Mouse (Mus musculus) layer of hippocampus, postnatal 14 days (tissue): ENCODE data around the gene Zfp689. TPM values are rescaled to one million over a fixed set of nuclear protein-coding genes. Genes with fewer than 3 reads are reported as not detected.
"Not testable (repeated sequence)": the region's sequence is repeated elsewhere in the genome, so short reads cannot be mapped to it uniquely, and the experiment has no call there.

Experiments
- DNase-seq, 2 experiments: peaks; one replicate each; pipeline ENCODE4 v3.0.0; 2021 to 2022; ENCODE audit warnings: low spot score in 2 of 2, mixed read lengths in 1 of 2
- long read RNA-seq, 2 experiments: library from polyadenylated mRNA; stranded (forward); transcript quantifications; one replicate each; pipeline ENCODE4 v2.0.0; 2021
- total RNA-seq, 2 experiments: library from RNA; stranded (reverse); gene quantifications; 2 replicates each; pipeline ENCODE4 v1.2.3; 2021

Zfp689 gene
- total RNA-seq, result 1 to 10 TPM; 7.3 to 8.1 TPM
- long read RNA-seq, experiment 1, partial matches to known transcripts, result 1 of 7 reads
- long read RNA-seq, experiment 1, other reads (novel, unspliced or antisense), result 2 of 7 reads
- long read RNA-seq, experiment 2, partial matches to known transcripts, result 0 of 4 reads
- long read RNA-seq, experiment 2, other reads (novel, unspliced or antisense), result 1 of 4 reads

GRCm38 (mm10) chr7:127448521-127449300, at the start of gene Zfp689:
Gene Zfp689, minus strand, starts transcription at chr7:127449158.
- DNase-seq, result peak; percentile 92 to 97

- DNase-seq, result peak in 1 of 2 experiments; percentile 23
Measured at GRCm38 (mm10) chr7:127498407-127498806, 49.4 kb upstream of the Zfp689 start.

DNA sequence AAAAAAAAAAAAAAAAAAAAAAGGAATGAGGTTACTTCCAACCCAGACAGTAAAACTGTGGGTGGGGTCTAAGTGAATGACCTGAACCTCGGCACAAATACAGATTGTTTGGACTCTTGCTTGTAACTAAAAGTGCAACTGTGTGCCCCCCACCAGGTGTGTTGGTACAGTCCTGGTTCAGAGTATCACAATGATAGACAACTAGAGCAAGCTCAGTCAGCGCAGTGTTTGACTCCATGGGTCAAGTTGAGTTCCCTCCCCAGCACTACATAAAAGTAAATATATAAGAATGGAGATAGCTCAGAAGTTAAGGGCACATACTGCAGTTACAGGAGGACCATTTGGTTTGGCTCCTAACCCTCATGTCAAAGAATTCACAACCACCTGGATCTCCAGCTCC, 48.4 kb upstream of the Zfp689 start:
- DNase-seq, result no peak

DNA sequence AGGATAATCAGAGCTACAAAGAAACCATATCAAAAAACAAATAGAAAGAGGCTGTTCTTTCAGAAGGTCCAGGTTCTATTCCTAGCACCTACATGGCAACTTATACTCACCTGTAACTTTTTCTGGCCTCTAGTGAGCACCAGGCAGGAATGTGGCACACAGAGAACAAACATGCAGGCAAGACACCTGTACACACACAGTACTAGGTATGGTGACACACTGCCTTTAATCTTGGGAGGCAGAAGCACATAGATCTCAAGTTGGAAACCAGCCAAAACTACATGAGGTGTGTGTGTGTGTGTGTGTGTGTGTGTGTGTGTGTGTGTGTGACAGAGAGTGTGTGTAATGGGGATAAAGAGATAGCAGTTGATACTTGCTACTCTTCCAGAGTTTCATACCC, 45.7 kb upstream of the Zfp689 start:
- no peak for DNase-seq

DNA sequence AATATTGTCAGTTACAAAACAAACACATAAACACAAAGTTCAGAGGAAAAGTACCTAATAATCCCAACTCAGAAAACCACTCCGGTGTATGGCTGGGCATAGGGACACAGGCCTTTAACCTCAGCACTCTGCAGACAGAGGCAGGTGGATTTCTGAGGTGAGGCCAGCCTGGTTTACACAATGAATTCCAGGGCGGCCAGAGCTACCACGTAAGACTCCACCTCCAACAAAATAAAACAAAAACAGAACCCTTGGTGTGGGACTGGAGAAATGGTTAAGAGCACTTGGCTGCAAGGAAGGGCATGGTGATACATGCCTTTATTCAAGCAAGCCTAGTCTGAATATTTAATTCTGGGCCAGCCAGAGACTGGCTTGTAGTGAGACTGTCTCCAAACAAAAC, 42.9 kb upstream of the Zfp689 start:
- no peak for DNase-seq

GRCm38 (mm10) chr7:127489982-127490381, 41.0 kb upstream of the Zfp689 start:
- no peak for DNase-seq

- not testable (repeated sequence) for DNase-seq
Measured at GRCm38 (mm10) chr7:127488364-127488763, 39.4 kb upstream of the Zfp689 start.

DNA sequence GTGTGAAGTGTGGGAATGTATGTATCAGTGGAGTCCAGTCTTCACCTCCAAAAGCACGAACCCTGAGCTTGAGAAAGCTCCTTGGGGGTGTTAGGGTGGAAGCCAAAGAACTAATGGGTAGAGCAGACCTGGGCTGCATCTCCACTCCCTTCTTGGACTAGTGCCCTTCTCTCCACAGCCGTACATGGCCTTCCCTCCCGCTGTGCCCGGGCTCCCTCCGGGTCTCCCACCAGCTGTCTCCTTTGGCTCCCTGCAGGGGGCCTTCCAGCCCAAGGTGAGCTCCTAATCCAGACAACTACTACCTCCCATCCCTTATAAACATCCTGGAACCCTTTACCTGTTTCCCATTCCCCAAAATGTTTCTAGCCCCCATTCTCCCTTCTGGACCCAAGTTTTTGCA, 36.5 kb upstream of the Zfp689 start:
- no peak for DNase-seq

GRCm38 (mm10) chr7:127480321-127480720, 31.4 kb upstream of the Zfp689 start:
- no peak for DNase-seq

- DNase-seq, result peak in 1 of 2 experiments; percentile 29
Measured at GRCm38 (mm10) chr7:127479318-127480225, 30.6 kb upstream of the Zfp689 start.

DNA sequence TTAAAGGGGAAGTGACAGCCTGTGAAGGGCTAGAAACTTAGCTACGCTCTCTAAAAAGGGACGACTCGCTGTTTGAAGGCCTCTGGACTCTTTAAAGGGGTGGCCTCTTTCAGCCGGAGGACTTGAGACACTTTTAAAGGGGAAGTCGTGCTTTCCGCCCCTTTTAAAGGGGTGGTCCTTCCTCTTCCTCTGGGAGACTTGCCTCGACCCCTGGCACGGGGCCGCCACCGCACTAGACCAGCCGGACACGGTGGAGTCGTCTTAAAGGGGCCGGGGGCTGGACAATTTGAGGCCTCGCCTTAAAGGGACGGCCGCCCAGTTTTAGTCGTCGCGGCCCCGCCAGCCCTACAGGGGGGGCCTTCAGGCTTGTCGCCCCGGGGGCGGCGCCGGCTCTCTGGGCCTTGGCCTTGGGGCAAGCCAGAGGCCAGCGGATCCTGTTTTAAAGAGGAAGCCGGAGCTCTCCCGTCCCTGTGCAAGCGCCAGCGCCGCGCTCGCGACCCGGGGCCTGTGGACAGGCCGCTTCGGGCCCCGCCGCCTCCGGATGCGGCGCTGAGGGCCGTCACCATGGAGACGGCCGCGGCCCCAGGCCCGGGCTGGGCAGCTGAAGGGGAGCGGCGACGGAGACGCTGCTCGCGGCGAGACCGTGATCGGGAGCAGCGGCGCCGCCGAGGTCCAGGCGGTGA, 29.8 kb upstream of the Zfp689 start, which contains the start of gene Fbrs:
Fbrs (plus strand) TSS at position 565 of the 683 bp plus-strand sequence.
- peak; percentile 97 to 98 for DNase-seq

GRCm38 (mm10) chr7:127477687-127478634, 29.0 kb upstream of the Zfp689 start:
- DNase-seq, result peak; percentile 99 to 100

DNA sequence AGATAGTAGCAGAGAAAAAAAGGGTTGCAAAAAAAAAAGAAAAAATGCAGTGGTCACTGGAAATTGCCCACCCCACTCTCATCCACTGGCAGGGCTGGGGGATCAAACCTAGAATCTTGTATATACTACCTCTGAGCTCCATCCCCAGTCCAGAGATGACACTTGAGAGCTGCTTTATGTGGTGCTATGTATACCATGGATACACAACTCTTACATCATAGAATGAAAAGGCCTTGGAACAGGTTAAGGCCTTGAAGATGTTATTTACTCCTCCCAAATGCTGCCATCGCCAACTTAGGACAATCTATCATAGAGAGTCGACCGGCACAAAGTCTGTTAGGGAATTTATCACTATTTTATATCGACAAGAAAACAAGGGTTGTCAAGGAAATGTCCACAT, 27.9 kb upstream of the Zfp689 start:
- DNase-seq, result no peak

GRCm38 (mm10) chr7:127476336-127476735, 27.4 kb upstream of the Zfp689 start:
- peak in 1 of 2 experiments; percentile 22 for DNase-seq

DNA sequence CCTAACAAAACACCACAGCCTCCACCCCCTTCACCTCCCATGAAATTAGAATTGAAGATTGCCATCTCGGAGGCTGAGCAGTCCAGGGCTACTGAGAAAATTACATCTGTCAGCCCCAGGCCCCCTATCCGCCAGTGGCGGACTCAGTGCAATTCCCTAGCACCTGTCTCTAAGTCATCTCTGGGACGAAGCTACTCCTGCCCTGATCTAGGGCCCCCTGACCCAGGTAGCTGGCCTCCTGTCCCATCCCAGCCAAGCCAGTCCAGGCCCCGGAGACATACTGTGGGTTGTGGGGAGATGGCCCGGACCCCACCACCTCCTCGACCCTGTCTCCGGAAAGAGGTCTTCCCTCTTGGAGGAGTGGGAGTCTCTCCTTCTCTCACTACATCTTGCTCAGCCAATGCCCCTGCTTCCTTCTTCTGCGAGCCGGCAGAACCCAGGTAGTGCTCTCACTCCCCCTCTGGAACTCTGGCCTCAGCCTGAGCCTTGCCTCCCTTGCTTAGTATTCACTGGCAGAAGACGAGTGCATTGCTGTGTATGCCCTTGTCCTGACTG, 26.3 kb upstream of the Zfp689 start:
- DNase-seq, result no peak

DNA sequence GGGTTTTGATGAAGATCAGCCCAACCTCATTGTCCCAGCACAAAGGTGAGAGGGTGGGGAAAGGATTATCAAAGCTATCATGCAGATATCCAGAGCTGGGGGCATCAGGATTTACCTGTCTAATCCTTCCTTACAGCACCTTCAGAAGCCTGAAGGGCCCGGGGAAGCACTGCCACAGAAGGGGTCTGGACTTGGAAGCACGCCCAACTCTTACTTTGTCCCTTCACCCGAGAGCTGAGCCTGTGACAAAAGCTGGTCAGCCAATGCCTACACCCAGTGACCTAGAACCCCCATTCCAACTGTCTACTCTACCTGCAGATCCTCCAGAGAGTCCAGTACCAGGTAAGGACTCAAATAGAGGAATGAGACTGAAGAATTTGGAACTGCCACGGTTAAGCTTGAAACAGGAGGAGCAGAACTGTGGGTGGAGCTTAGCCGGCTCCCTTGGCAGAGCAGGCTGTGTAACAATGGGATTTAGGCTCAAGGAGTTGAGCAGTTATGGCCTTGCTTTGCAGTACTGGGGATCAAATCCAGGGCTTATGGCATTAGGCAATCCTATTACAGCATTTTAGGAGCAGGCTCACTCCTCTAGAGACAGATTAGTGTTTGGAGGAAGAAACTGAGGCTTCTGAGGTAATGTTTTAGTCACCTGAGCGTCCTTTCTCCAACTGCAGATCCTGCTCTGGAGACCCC, 25.6 kb upstream of the Zfp689 start:
- DNase-seq, result no peak

GRCm38 (mm10) chr7:127473705-127474104, 24.7 kb upstream of the Zfp689 start:
- no peak for DNase-seq

GRCm38 (mm10) chr7:127472060-127472459, 23.1 kb upstream of the Zfp689 start:
- peak in 1 of 2 experiments; percentile 25 for DNase-seq

GRCm38 (mm10) chr7:127471646-127472010, 22.7 kb upstream of the Zfp689 start:
- DNase-seq, result no peak
